Mouse (Mus musculus) liver, embryonic 16.5 days (tissue): Measurements from ENCODE around the gene Wdfy1. TPM values are rescaled to one million over a fixed set of nuclear protein-coding genes. Genes with fewer than 3 reads are reported as not detected.
A peak's percentile ranks its signal among the peaks of the same experiment; 100 is the strongest.

Experiments
- ATAC-seq: fragments of 200-750 bp; cut with Nextera tagmentation; 2 replicates; pipeline ENCODE4 v1.8.0; 2017; ENCODE audit warnings: low read depth, mild to moderate bottlenecking, moderate number of reproducible peaks, moderate library complexity
- H3K27ac ChIP-seq: fragments of 300-500 bp; sonication (generic); 2 replicates; pipeline ENCODE4 v1.5.1; 2014; ENCODE audit warnings: mild to moderate bottlenecking, low read length
- H3K27me3 ChIP-seq: fragments of 300-500 bp; sonication (generic); 2 replicates; pipeline ENCODE4 v1.6.1; 2014; ENCODE audit warnings: low read depth, low read length, mixed read lengths; ENCODE audit not compliant: control insufficient read depth, insufficient read depth
- H3K36me3 ChIP-seq: fragments of 300-500 bp; sonication (generic); 2 replicates; pipeline ENCODE4 v1.6.1; 2014; ENCODE audit warnings: mild to moderate bottlenecking; ENCODE audit not compliant: control insufficient read depth, insufficient read depth
- H3K4me1 ChIP-seq: fragments of 300-500 bp; sonication (generic); 2 replicates; pipeline ENCODE4 v1.6.1; 2014; ENCODE audit warnings: low read depth, low read length, mixed read lengths; ENCODE audit not compliant: control insufficient read depth
- H3K4me2 ChIP-seq: fragments of 300-500 bp; sonication (generic); 2 replicates; pipeline ENCODE4 v1.6.1; 2014; ENCODE audit warnings: low read depth, low read length, mixed read lengths
- H3K4me3 ChIP-seq: fragments of 300-500 bp; sonication (generic); 2 replicates; pipeline ENCODE4 v1.5.1; 2014; ENCODE audit warnings: low read depth, mild to moderate bottlenecking, low read length
- H3K9ac ChIP-seq: fragments of 300-500 bp; sonication (generic); 2 replicates; pipeline ENCODE4 v1.6.1; 2014; ENCODE audit warnings: low read depth, low read length
- H3K9me3 ChIP-seq: fragments of 300-500 bp; sonication (generic); replicated peaks from 2 replicates; pipeline ENCODE4 v1.6.1; 2016; ENCODE audit warnings: low read length; ENCODE audit not compliant: control insufficient read depth
- WGBS: fragments of 180-500 bp; shearing (Covaris S2); extraction: QIAGEN DNeasy Blood & Tissue Kit; methylation state at CpG from one replicate; pipeline ENCODE4 v1.1.7; 2014; ENCODE audit not compliant: insufficient replicate concordance; 5-methylcytosine and 5-hydroxymethylcytosine counted together
- polyA plus RNA-seq: library from polyadenylated mRNA; unstranded; fragments of >200 nt; fragmentation: Nextera tagmentation; extraction: Ambion mirVana; gene quantifications from 2 replicates; pipeline ENCODE4 v1.2.1, GENCODE M21; 2015

The Wdfy1 gene
- polyA plus RNA-seq, 1 experiment from 2014 or later: 13.2 TPM

- Histone ChIP-seq H3K9ac (no peak overlapping the region), H3K4me3 (no peak overlapping the region), H3K27ac (no peak overlapping the region), H3K4me1 (no peaks in the 10 kb centered on the region), H3K4me2 (no peak overlapping the region), H3K27me3 (no peaks in the 10 kb centered on the region), H3K9me3 (no peaks in the 10 kb centered on the region), H3K36me3 (no peaks in the 10 kb centered on the region)
- no peak for ATAC-seq
- WGBS: 77% methylated on average over 7 of the region's 7 CpGs
Measured at GRCm38 (mm10) chr1:79742949-79743348, 33.0 kb downstream of the Wdfy1 start.

GRCm38 (mm10) chr1:79741002-79741401 lies 34.9 kb downstream of the Wdfy1 start:
- no peak overlapping the region for H3K4me2 ChIP-seq
- 38% methylated on average over 4 of the region's 4 CpGs for WGBS

GRCm38 (mm10) chr1:79739726-79740125 lies 36.2 kb downstream of the Wdfy1 start:
- Histone ChIP-seq H3K4me3 (no peak overlapping the region), H3K9ac (no peak overlapping the region), H3K4me1 (no peaks in the 10 kb centered on the region), H3K36me3 (no peaks in the 10 kb centered on the region), H3K4me2 (no peak overlapping the region), H3K27me3 (no peaks in the 10 kb centered on the region), H3K27ac (no peak overlapping the region), H3K9me3 (no peaks in the 10 kb centered on the region)
- no peak for ATAC-seq
- WGBS: 74% methylated on average over 2 of the region's 2 CpGs

More at GRCm38 (mm10) chr1:79741002-79741401, 34.9 kb downstream of the Wdfy1 start:
- Histone ChIP-seq H3K9ac (no peak overlapping the region), H3K27me3 (no peaks in the 10 kb centered on the region), H3K9me3 (no peaks in the 10 kb centered on the region), H3K4me3 (no peak overlapping the region), H3K27ac (no peak overlapping the region), H3K4me1 (no peaks in the 10 kb centered on the region), H3K36me3 (no peaks in the 10 kb centered on the region)
- peak; percentile 65 for ATAC-seq

- Histone ChIP-seq H3K27me3 (no peaks in the 10 kb centered on the region), H3K9ac (no peak overlapping the region), H3K27ac (no peak overlapping the region), H3K4me2 (no peak overlapping the region), H3K9me3 (no peaks in the 10 kb centered on the region), H3K36me3 (no peaks in the 10 kb centered on the region), H3K4me3 (no peak overlapping the region), H3K4me1 (no peaks in the 10 kb centered on the region)
- 79% methylated on average over 3 of the region's 3 CpGs for WGBS
- no peak for ATAC-seq
Measured at GRCm38 (mm10) chr1:79736408-79736807, 39.5 kb downstream of the Wdfy1 start.

- no peak overlapping the region for H3K4me2 ChIP-seq
- 71% methylated on average over 5 of the region's 5 CpGs for WGBS
- H3K36me3 ChIP-seq: no peaks in the 10 kb centered on the region
- no peaks in the 10 kb centered on the region for H3K27me3 ChIP-seq
- no peak for ATAC-seq
- H3K9me3 ChIP-seq: no peaks in the 10 kb centered on the region
- no peak overlapping the region for H3K27ac ChIP-seq
- no peak overlapping the region for H3K4me3 ChIP-seq
- H3K4me1 ChIP-seq: no peaks in the 10 kb centered on the region
- H3K9ac ChIP-seq: no peak overlapping the region
Measured at GRCm38 (mm10) chr1:79734794-79735193, 41.1 kb downstream of the Wdfy1 start.

- WGBS: 77% methylated on average over 13 of the region's 13 CpGs
- H3K9me3 ChIP-seq: no peaks in the 10 kb centered on the region
- H3K27me3 ChIP-seq: no peaks in the 10 kb centered on the region
- no peak overlapping the region for H3K4me2 ChIP-seq
- no peak overlapping the region for H3K4me3 ChIP-seq
- H3K36me3 ChIP-seq: no peaks in the 10 kb centered on the region; the same call in 1 of the 2 replicates
- ATAC-seq: no peak
- H3K4me1 ChIP-seq: no peaks in the 10 kb centered on the region
- H3K27ac ChIP-seq: no peak overlapping the region
- no peak overlapping the region for H3K9ac ChIP-seq
Measured at GRCm38 (mm10) chr1:79714152-79714923, 61.6 kb downstream of the Wdfy1 start.

GRCm38 (mm10) chr1:79713081-79713480 lies 62.9 kb downstream of the Wdfy1 start:
- Histone ChIP-seq H3K27ac (no peak overlapping the region), H3K9ac (no peak overlapping the region), H3K36me3 (no peaks in the 10 kb centered on the region; the same call in 1 of the 2 replicates), H3K4me3 (no peak overlapping the region), H3K4me2 (no peak overlapping the region), H3K27me3 (no peaks in the 10 kb centered on the region), H3K9me3 (no peaks in the 10 kb centered on the region), H3K4me1 (no peaks in the 10 kb centered on the region)
- ATAC-seq: no peak
- WGBS: 69% methylated on average over 5 of the region's 5 CpGs

GRCm38 (mm10) chr1:79711147-79712126 lies 64.5 kb downstream of the Wdfy1 start:
- H3K9me3 ChIP-seq: no peaks in the 10 kb centered on the region
- no peaks in the 10 kb centered on the region for H3K4me1 ChIP-seq
- H3K4me3 ChIP-seq: no peak overlapping the region
- no peaks in the 10 kb centered on the region; the same call in 1 of the 2 replicates for H3K36me3 ChIP-seq
- no peak overlapping the region; the same call in 1 of the 2 replicates for H3K4me2 ChIP-seq
- H3K9ac ChIP-seq: no peak overlapping the region
- peak; percentile 19; the same call in 1 of the 2 replicates for ATAC-seq
- 26% methylated on average over 18 of the region's 18 CpGs for WGBS
- H3K27me3 ChIP-seq: no peaks in the 10 kb centered on the region
- H3K27ac ChIP-seq: peak overlapping the region; percentile 59
